In genomic region chr1:75316861-75317240, GRCm38 (mm10) we compare ENCODE assay signal across 8 mouse cellular contexts. TPM values are rescaled to one million over a fixed set of nuclear protein-coding genes. Genes with fewer than 3 reads are reported as not detected.
A peak's percentile ranks its signal among the peaks of the same experiment; 100 is the strongest.
DNase-seq lines count a peak whose midpoint lies in the region; ATAC-seq and TF ChIP-seq lines count a peak whose summit lies in the region.

No protein-coding gene starts in this region.

- peak overlapping the region; percentile 79 for H3K4me2 ChIP-seq in hindbrain, embryonic 16.5 days (ENCODE audit: low read length)

- H3K4me1 ChIP-seq in hindbrain, embryonic 16.5 days (ENCODE audit: control insufficient read depth, insufficient read depth, low read depth, low read length): peaks cover 6% of the 10 kb centered on the region

- intact Hi-C loops in gastrocnemius, adult 2 months (cut with DNase I): loop anchor here (5.0 to 10.0 kb wide), 3 partner anchors 65 to 922 kb away; partner anchors contain the start of genes Bcs1l, Ctdsp1 and Zfp142

- peak; percentile 37; the same call in 1 of the 2 replicates for TF ChIP-seq CTCF in gastrocnemius, adult 2 months (IDR thresholded peaks at IDR 0.05)

- no peaks in the 10 kb centered on the region for H3K9me3 ChIP-seq in hindbrain, embryonic 16.5 days (ENCODE audit: control insufficient read depth, low read length)

- H3K4me3 ChIP-seq in gastrocnemius, adult 2 months: peak overlapping the region; percentile 97
- peak overlapping the region; percentile 77 for H3K4me3 ChIP-seq in hindbrain, embryonic 16.5 days (ENCODE audit: low read length)

- no peaks in the 10 kb centered on the region for H3K27me3 ChIP-seq in hindbrain, embryonic 16.5 days (replicated peaks; ENCODE audit: control insufficient read depth, insufficient read depth, low read length)

- peak; percentile 89 for DNase-seq in adrenal gland, adult 2 months
- DNase-seq in gastrocnemius, adult 2 months: peak; percentile 92
- peak; percentile 60 to 70 for DNase-seq in left cerebral cortex, adult 18-20 months (ENCODE audit: low spot score in 2 of 2)
- DNase-seq in lung, postnatal 4 days: peak; percentile 91
- peak; percentile 78 for DNase-seq in right cerebral cortex, adult 18-20 months
- no peak for DNase-seq in thymus, postnatal 14 days

- ATAC-seq in common myeloid progenitor, adult 5-6 weeks (replicated peaks; ENCODE audit: low read depth, poor library complexity, severe bottlenecking): peak; percentile 27
- ATAC-seq in hindbrain, embryonic 16.5 days: peak; percentile 21

- peak overlapping the region; percentile 100 for H3K27ac ChIP-seq in gastrocnemius, adult 2 months
- peak overlapping the region; percentile 92 for H3K27ac ChIP-seq in hindbrain, embryonic 16.5 days (ENCODE audit: low read depth, low read length)

- WGBS in hindbrain, embryonic 16.5 days: under 1% methylated on average over 20 of the region's 20 CpGs

- H3K36me3 ChIP-seq in hindbrain, embryonic 16.5 days (ENCODE audit: control insufficient read depth, insufficient read depth, low read length): peaks cover 25% of the 10 kb centered on the region

- H3K9ac ChIP-seq in hindbrain, embryonic 16.5 days (ENCODE audit: low read depth, low read length): peak overlapping the region; percentile 86

RNA-seq across cellular contexts. Expression of gene Dnpep, which starts 0.9 kb away (rescaled TPM):
- 100 to 1,000 TPM in 1 of 2 experiments, 10 to 100 TPM in 1; 85.2 to 100 TPM for total RNA-seq in adrenal gland, adult 2 months (2021)
- polyA plus RNA-seq in adrenal gland, adult 2 months (2012; rRNA removed): 149 and 179 TPM in 2 replicates
- 28.7 and 37.5 TPM in 2 replicates for total RNA-seq in common myeloid progenitor, adult 5-6 weeks (2017)
- 10 to 100 TPM; 40.9 to 49.6 TPM for total RNA-seq in gastrocnemius, adult 2 months (2021)
- polyA plus RNA-seq in hindbrain, embryonic 16.5 days (2015; fragmentation: Nextera tagmentation; extraction: Ambion mirVana): 149 and 150 TPM in 2 replicates
- total RNA-seq in left cerebral cortex, adult 18-20 months (2021): 10 to 100 TPM; 56.5 to 57.4 TPM

RNA-seq across cellular contexts. Expression of gene Resp18, which starts 38.6 kb away (rescaled TPM):
- 100 to 1,000 TPM; 127 to 192 TPM for total RNA-seq in adrenal gland, adult 2 months (2021)
- 46.3 and 69.6 TPM in 2 replicates for polyA plus RNA-seq in adrenal gland, adult 2 months (2012; rRNA removed)
- total RNA-seq in common myeloid progenitor, adult 5-6 weeks (2017): not detected in 2 replicates
- total RNA-seq in gastrocnemius, adult 2 months (2021): not detected
- polyA plus RNA-seq in hindbrain, embryonic 16.5 days (2015; fragmentation: Nextera tagmentation; extraction: Ambion mirVana): 251 and 327 TPM in 2 replicates
- total RNA-seq in left cerebral cortex, adult 18-20 months (2021): 100 to 1,000 TPM; 169 to 185 TPM

RNA-seq across cellular contexts. Expression of gene Des, which starts 43.3 kb away (rescaled TPM):
- total RNA-seq in adrenal gland, adult 2 months (2021): 10 to 100 TPM; 16.6 to 31.8 TPM
- 17.2 and 18.6 TPM in 2 replicates for polyA plus RNA-seq in adrenal gland, adult 2 months (2012; rRNA removed)
- total RNA-seq in common myeloid progenitor, adult 5-6 weeks (2017): not detected in 2 replicates
- 1,000 to 10,000 TPM; 2,035 to 2,198 TPM for total RNA-seq in gastrocnemius, adult 2 months (2021)
- polyA plus RNA-seq in hindbrain, embryonic 16.5 days (2015; fragmentation: Nextera tagmentation; extraction: Ambion mirVana): 1.7 and 10.9 TPM in 2 replicates
- total RNA-seq in left cerebral cortex, adult 18-20 months (2021): under 1 TPM; 0.88 to 0.91 TPM

RNA-seq across cellular contexts. Expression of gene Ptprn, which starts 52.5 kb away (rescaled TPM):
- total RNA-seq in adrenal gland, adult 2 months (2021): 10 to 100 TPM; 43.6 to 83.6 TPM
- 41.5 and 52.0 TPM in 2 replicates for polyA plus RNA-seq in adrenal gland, adult 2 months (2012; rRNA removed)
- total RNA-seq in common myeloid progenitor, adult 5-6 weeks (2017): 0.14 TPM in 1 of 2 replicates, not detected in the other
- not detected for total RNA-seq in gastrocnemius, adult 2 months (2021)
- 36.9 and 40.6 TPM in 2 replicates for polyA plus RNA-seq in hindbrain, embryonic 16.5 days (2015; fragmentation: Nextera tagmentation; extraction: Ambion mirVana)
- 100 to 1,000 TPM; 480 to 486 TPM for total RNA-seq in left cerebral cortex, adult 18-20 months (2021)

RNA-seq across cellular contexts. Expression of gene Speg, which starts 58.2 kb away (rescaled TPM):
- total RNA-seq in adrenal gland, adult 2 months (2021): 10 to 100 TPM in 1 of 2 experiments, 1 to 10 TPM in 1; 9.9 to 15.2 TPM
- 56.5 and 93.7 TPM in 2 replicates for polyA plus RNA-seq in adrenal gland, adult 2 months (2012; rRNA removed)
- not detected in 2 replicates for total RNA-seq in common myeloid progenitor, adult 5-6 weeks (2017)
- 100 to 1,000 TPM; 268 to 311 TPM for total RNA-seq in gastrocnemius, adult 2 months (2021)
- 20.3 and 20.4 TPM in 2 replicates for polyA plus RNA-seq in hindbrain, embryonic 16.5 days (2015; fragmentation: Nextera tagmentation; extraction: Ambion mirVana)
- 100 to 1,000 TPM; 181 to 191 TPM for total RNA-seq in left cerebral cortex, adult 18-20 months (2021)

Comparison
In these comparisons a context has a peak if more than half of its experiments do, and no peak if none do; other contexts are left out.
1. RNA of gene Resp18, which starts 38.6 kb away (total RNA-seq): 127 to 192 TPM in adrenal gland, adult 2 months and 169 to 185 TPM in left cerebral cortex, adult 18-20 months; not detected in common myeloid progenitor, adult 5-6 weeks and not detected in gastrocnemius, adult 2 months; every median in the first group is over 100 times any median in the second.
2. RNA of gene Des, which starts 43.3 kb away (total RNA-seq): 2,035 to 2,198 TPM in gastrocnemius, adult 2 months; 16.6 to 31.8 TPM in adrenal gland, adult 2 months, 0.88 to 0.91 TPM in left cerebral cortex, adult 18-20 months and not detected in common myeloid progenitor, adult 5-6 weeks; every median in the first group is over 10 times any median in the second.